Mouse (Mus musculus) lung, embryonic 14.5 days (tissue): ENCODE data around the gene Plcd4. TPM values are rescaled to one million over a fixed set of nuclear protein-coding genes. Genes with fewer than 3 reads are reported as not detected.
"Not testable (repeated sequence)": the region's sequence is repeated elsewhere in the genome, so short reads cannot be mapped to it uniquely, and the experiment has no call there.

Source experiments
- ATAC-seq: fragments of 200-750 bp; cut with Nextera tagmentation; 2 replicates; pipeline ENCODE4 v1.8.0; 2017; ENCODE audit warnings: mild to moderate bottlenecking, moderate TSS enrichment, moderate library complexity; ENCODE audit not compliant: insufficient read depth
- DNase-seq: peaks from one replicate; pipeline ENCODE4 v3.0.0-alpha.2; 2015
- H3K27ac ChIP-seq: fragments of 300-500 bp; sonication (generic); 2 replicates; pipeline ENCODE4 v1.5.1; 2014; ENCODE audit warnings: low read depth, mild to moderate bottlenecking, moderate library complexity
- H3K27me3 ChIP-seq: fragments of 300-500 bp; sonication (generic); 2 replicates; pipeline ENCODE4 v1.6.1; 2014; ENCODE audit warnings: low read length, control low read depth; ENCODE audit not compliant: insufficient read depth
- H3K36me3 ChIP-seq: fragments of 300-500 bp; sonication (generic); 2 replicates; pipeline ENCODE4 v1.6.1; 2014; ENCODE audit warnings: control low read depth; ENCODE audit not compliant: insufficient read depth
- H3K4me1 ChIP-seq: fragments of 300-500 bp; sonication (generic); 2 replicates; pipeline ENCODE4 v1.6.1; 2014; ENCODE audit warnings: antibody characterized with exemption, control low read depth; ENCODE audit not compliant: insufficient read depth
- H3K4me2 ChIP-seq: fragments of 300-500 bp; sonication (generic); 2 replicates; pipeline ENCODE4 v1.6.1; 2014; ENCODE audit warnings: mild to moderate bottlenecking
- H3K4me3 ChIP-seq: fragments of 300-500 bp; sonication (generic); 2 replicates; pipeline ENCODE4 v1.5.1; 2014; ENCODE audit warnings: low read depth, low read length
- H3K9ac ChIP-seq: fragments of 300-500 bp; sonication (generic); 2 replicates; pipeline ENCODE4 v1.6.1; 2014
- H3K9me3 ChIP-seq: fragments of 300-500 bp; sonication (generic); 2 replicates; pipeline ENCODE4 v1.6.1; 2016; ENCODE audit warnings: low read depth, low read length, control low read depth
- CTCF ChIP-seq: IDR thresholded peaks from 2 replicates; pipeline ENCODE4 v1.5.1; 2016; ENCODE audit warnings: antibody characterized with exemption, low read depth
- WGBS: fragments of 180-500 bp; shearing (Covaris S2); extraction: QIAGEN DNeasy Blood & Tissue Kit; methylation state at CpG from one replicate; pipeline ENCODE4 v1.1.7; 2014; 5-methylcytosine and 5-hydroxymethylcytosine counted together
- polyA plus RNA-seq: library from polyadenylated mRNA; unstranded; fragments of >200 nt; fragmentation: Nextera tagmentation; extraction: Ambion mirVana; gene quantifications from 2 replicates; pipeline ENCODE4 v1.2.1, GENCODE M21; 2014

Gene Plcd4
- 0.45 and 0.68 TPM in 2 replicates for polyA plus RNA-seq

DNA sequence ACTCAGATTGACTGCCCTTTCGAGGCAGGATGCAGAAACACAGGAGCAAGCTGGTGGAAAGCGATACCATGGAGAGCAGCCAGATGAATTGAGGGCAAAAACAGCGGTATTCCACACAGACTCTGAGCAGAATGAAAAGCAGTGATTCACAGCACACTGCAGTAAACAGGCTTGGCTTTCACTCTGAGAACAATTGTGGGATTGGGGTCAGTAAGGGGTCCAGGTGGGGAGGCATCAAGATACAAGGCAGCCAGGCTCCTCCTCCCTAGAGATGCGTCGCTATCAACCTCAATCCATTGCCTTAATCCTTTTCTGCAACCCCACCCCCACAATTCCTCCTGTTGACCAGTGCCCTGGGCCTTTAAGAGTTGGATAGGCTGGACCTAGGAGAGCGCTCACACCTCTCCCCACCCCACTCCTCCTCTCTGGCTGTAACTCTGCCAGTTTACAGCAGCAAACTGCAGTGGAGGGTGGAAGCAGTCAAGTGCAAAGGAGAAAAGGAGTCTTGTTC, at the start of gene Plcd4:
Plcd4 (plus strand) TSS at position 438 of the 511 bp plus-strand sequence.
- DNase-seq (peak; percentile 26), ATAC-seq (no peak)
- no peak for TF ChIP-seq CTCF
- Histone ChIP-seq H3K9ac (no peak within 1 kb of the TSS), H3K27ac (no peak within 1 kb of the TSS), H3K9me3 (no peaks in the 10 kb centered on the region), H3K27me3 (no peaks in the 10 kb centered on the region), H3K4me2 (no peak within 1 kb of the TSS), H3K4me3 (no peak within 1 kb of the TSS), H3K4me1 (no peaks in the 10 kb centered on the region), H3K36me3 (no peaks in the 10 kb centered on the region)
- WGBS = 7% methylated on average over 6 of the region's 6 CpGs

DNA sequence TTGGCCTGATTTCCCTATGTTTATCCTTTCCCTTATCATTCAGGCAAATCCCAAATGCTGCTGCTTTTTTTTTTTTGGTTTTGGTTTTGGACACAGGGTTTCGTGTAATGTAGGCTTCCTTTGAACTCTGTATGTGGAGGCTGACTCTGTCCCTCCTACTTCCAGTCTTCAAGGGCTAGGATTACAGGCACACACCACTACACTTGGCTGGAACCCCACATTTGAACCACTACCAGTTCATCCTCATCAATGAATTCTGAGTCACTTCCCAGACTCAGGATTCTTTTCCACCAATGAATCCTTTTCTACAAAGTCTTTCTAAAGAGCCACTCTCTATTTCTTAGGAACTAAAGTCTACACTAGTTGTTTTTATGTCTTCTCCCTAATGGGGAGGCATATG, 41.6 kb upstream of the Plcd4 start:
- no peak overlapping the region for H3K4me3 ChIP-seq
- H3K9me3 ChIP-seq = no peaks in the 10 kb centered on the region
- ATAC-seq = no peak
- DNase-seq = no peak
- 63% methylated on average over 1 of the region's 1 CpGs for whole genome bisulfite sequencing
- H3K4me1 ChIP-seq = 0 out of 2 replicates have a peak, but pooled peaks cover 7% of the 10 kb centered on the region
- H3K4me2 ChIP-seq = no peak overlapping the region
- TF ChIP-seq CTCF = no peak
- no peak overlapping the region for H3K9ac ChIP-seq
- H3K36me3 ChIP-seq = peaks cover 12% of the 10 kb centered on the region; the same call in 1 of the 2 replicates
- H3K27ac ChIP-seq = no peak overlapping the region
- no peaks in the 10 kb centered on the region for H3K27me3 ChIP-seq

GRCm38 (mm10) chr1:74505393-74505720, 37.3 kb upstream of the Plcd4 start:
- H3K9me3 ChIP-seq = no peaks in the 10 kb centered on the region
- peak overlapping the region; percentile 54; the same call in 1 of the 2 replicates for H3K27ac ChIP-seq
- under 1% methylated on average over 22 of the region's 22 CpGs for WGBS
- H3K27me3 ChIP-seq = no peaks in the 10 kb centered on the region
- H3K4me2 ChIP-seq = peak overlapping the region; percentile 86
- peaks cover 16% of the 10 kb centered on the region for H3K4me1 ChIP-seq
- TF ChIP-seq CTCF = no peak
- peak overlapping the region; percentile 73 for H3K9ac ChIP-seq
- ATAC-seq (no peak), DNase-seq (no peak)
- peaks cover 8% of the 10 kb centered on the region; the same call in 1 of the 2 replicates for H3K36me3 ChIP-seq
- H3K4me3 ChIP-seq = peak overlapping the region; percentile 96

- peak within 1 kb of the TSS; percentile 93 for H3K9ac ChIP-seq
- peaks cover 16% of the 10 kb centered on the region for H3K4me1 ChIP-seq
- peak within 1 kb of the TSS; percentile 96 for H3K4me3 ChIP-seq
- ATAC-seq (peak; percentile 99), DNase-seq (peak; percentile 99)
- H3K36me3 ChIP-seq = peaks cover 12% of the 10 kb centered on the region; the same call in 1 of the 2 replicates
- peak within 1 kb of the TSS; percentile 86 for H3K4me2 ChIP-seq
- no peak for TF ChIP-seq CTCF
- H3K27ac ChIP-seq = peak within 1 kb of the TSS; percentile 93
- under 1% methylated on average over 64 of the region's 64 CpGs for WGBS
- no peaks in the 10 kb centered on the region for H3K9me3 ChIP-seq
- H3K27me3 ChIP-seq = no peaks in the 10 kb centered on the region
Observed at GRCm38 (mm10) chr1:74505721-74506464, 36.8 kb upstream of the Plcd4 start, which contains the start of gene Cnot9. TSS of gene Cnot9 (plus strand) at chr1:74506058.

GRCm38 (mm10) chr1:74506471-74506881, 36.2 kb upstream of the Plcd4 start:
- Histone ChIP-seq H3K9me3 (no peaks in the 10 kb centered on the region), H3K27me3 (no peaks in the 10 kb centered on the region), H3K9ac (peak overlapping the region; percentile 93), H3K4me3 (peak overlapping the region; percentile 96), H3K4me2 (peak overlapping the region; percentile 86), H3K27ac (peak overlapping the region; percentile 93), H3K4me1 (peaks cover 16% of the 10 kb centered on the region), H3K36me3 (peaks cover 12% of the 10 kb centered on the region; the same call in 1 of the 2 replicates)
- ATAC-seq (peak; percentile 41; the same call in 1 of the 2 replicates), DNase-seq (peak; percentile 79)
- TF ChIP-seq CTCF = no peak
- WGBS = under 1% methylated on average over 34 of the region's 34 CpGs

GRCm38 (mm10) chr1:74507780-74508179, 34.9 kb upstream of the Plcd4 start:
- TF ChIP-seq CTCF = no peak
- Histone ChIP-seq H3K27ac (no peak overlapping the region), H3K27me3 (no peaks in the 10 kb centered on the region), H3K4me2 (peak overlapping the region; percentile 86), H3K9ac (peak overlapping the region; percentile 93; the same call in 1 of the 2 replicates), H3K4me1 (peaks cover 16% of the 10 kb centered on the region), H3K4me3 (peak overlapping the region; percentile 96), H3K36me3 (peaks cover 12% of the 10 kb centered on the region; the same call in 1 of the 2 replicates), H3K9me3 (no peaks in the 10 kb centered on the region)
- ATAC-seq (no peak), DNase-seq (no peak)
- 84% methylated on average over 2 of the region's 2 CpGs for WGBS

DNA sequence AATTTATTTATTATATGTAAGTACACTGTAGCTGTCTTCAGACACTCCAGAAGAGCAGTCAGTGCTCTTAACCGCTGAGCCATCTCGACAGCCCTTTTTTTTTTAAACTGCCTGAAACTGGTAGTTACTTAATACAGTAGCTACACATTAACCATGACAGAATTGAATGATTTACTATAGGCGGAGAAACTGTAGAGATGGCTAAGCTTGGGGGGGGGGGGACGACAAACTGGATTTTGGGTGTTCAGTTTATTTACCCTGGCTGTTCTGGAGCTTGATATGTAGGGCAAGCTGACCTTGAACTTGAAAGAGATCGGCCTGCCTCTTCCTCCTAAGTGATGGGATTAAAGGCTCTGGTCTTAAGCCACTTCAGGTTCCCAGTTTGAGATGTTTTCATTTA, 31.4 kb upstream of the Plcd4 start:
- Histone ChIP-seq H3K27me3 (no peaks in the 10 kb centered on the region), H3K27ac (no peak overlapping the region), H3K4me3 (no peak overlapping the region), H3K36me3 (peaks cover 18% of the 10 kb centered on the region; the same call in 1 of the 2 replicates), H3K9me3 (no peaks in the 10 kb centered on the region), H3K4me2 (no peak overlapping the region), H3K4me1 (peaks cover 9% of the 10 kb centered on the region), H3K9ac (no peak overlapping the region)
- TF ChIP-seq CTCF = no peak
- 93% methylated on average over 5 of the region's 5 CpGs for WGBS
- ATAC-seq (no peak), DNase-seq (no peak)

GRCm38 (mm10) chr1:74512999-74513398, 29.7 kb upstream of the Plcd4 start:
- not testable (repeated sequence) for H3K4me3 ChIP-seq, ATAC-seq, H3K9ac ChIP-seq, H3K9me3 ChIP-seq, H3K27ac ChIP-seq, H3K4me2 ChIP-seq, H3K4me1 ChIP-seq, H3K27me3 ChIP-seq, DNase-seq
- WGBS = 89% methylated on average over 1 of the region's 1 CpGs
- H3K36me3 ChIP-seq = peaks cover 23% of the 10 kb centered on the region
